Mouse (Mus musculus) MEL (cell line): ENCODE results near the gene Abcg2. TPM values are rescaled to one million over a fixed set of nuclear protein-coding genes. Genes with fewer than 3 reads are reported as not detected.
"Not testable (repeated sequence)": the region's sequence is repeated elsewhere in the genome, so short reads cannot be mapped to it uniquely, and the experiment has no call there.

Source experiments
- DNase-seq: peaks from one replicate; pipeline ENCODE4 v3.0.0; 2011; ENCODE audit warnings: low read depth, low spot score
- H3K27ac ChIP-seq: 2 replicates; pipeline ENCODE4 v1.5.1; 2012; ENCODE audit warnings: low read depth, mild to moderate bottlenecking, control low read depth, low read length, moderate library complexity; ENCODE audit not compliant: control insufficient read depth
- H3K27me3 ChIP-seq, 2 experiments: fragments of 150-350 bp in 1 of 2; sonication (generic) in 1 of 2; 2 replicates each; pipeline ENCODE4 v1.6.1; 2012; ENCODE audit warnings: low read length in 2 of 2, mild to moderate bottlenecking in 2 of 2, improper control_type of control experiment in 1 of 2, moderate library complexity in 1 of 2; ENCODE audit not compliant: insufficient read depth in 2 of 2, control insufficient read depth in 1 of 2
- H3K36me3 ChIP-seq, 2 experiments: 2 replicates each; pipeline ENCODE4 v1.6.1; 2012 to 2014; ENCODE audit warnings: low read length in 2 of 2, improper control_type of control experiment in 1 of 2, inconsistent platforms in 1 of 2, mild to moderate bottlenecking in 1 of 2; ENCODE audit not compliant: insufficient read depth in 2 of 2, control insufficient read depth in 1 of 2
- H3K4me1 ChIP-seq, 2 experiments: fragments of 150-350 bp in 1 of 2; sonication (generic) in 1 of 2; 2 replicates each; pipeline ENCODE4 v1.6.1; 2012; ENCODE audit warnings: low read length in 2 of 2, improper control_type of control experiment in 1 of 2, mild to moderate bottlenecking in 1 of 2; ENCODE audit not compliant: insufficient read depth in 2 of 2, control insufficient read depth in 1 of 2
- H3K4me3 ChIP-seq, 2 experiments: fragments of 150-350 bp in 1 of 2; sonication (generic) in 1 of 2; 2 replicates each; pipeline ENCODE4 v1.5.1; 2012; ENCODE audit warnings: low read depth in 2 of 2, low read length in 2 of 2, mild to moderate bottlenecking in 2 of 2, moderate library complexity in 2 of 2, control low read depth in 1 of 2, improper control_type of control experiment in 1 of 2; ENCODE audit not compliant: control insufficient read depth in 1 of 2, insufficient read depth in 1 of 2
- H3K79me2 ChIP-seq: 2 replicates; pipeline ENCODE4 v1.6.1; 2012; ENCODE audit warnings: mild to moderate bottlenecking, low read length, moderate library complexity; ENCODE audit not compliant: control insufficient read depth, poor library complexity, insufficient read depth
- H3K9ac ChIP-seq: 2 replicates; pipeline ENCODE4 v1.6.1; 2012; ENCODE audit warnings: low read depth, mild to moderate bottlenecking, control low read depth, low read length, moderate library complexity; ENCODE audit not compliant: control insufficient read depth, poor library complexity, severe bottlenecking
- H3K9me3 ChIP-seq: fragments of 150-350 bp; sonication (generic); replicated peaks from 2 replicates; pipeline ENCODE4 v1.6.1; 2012; ENCODE audit warnings: mild to moderate bottlenecking, low read length, improper control_type of control experiment, moderate library complexity; ENCODE audit not compliant: insufficient read depth
- ETS1 ChIP-seq: IDR thresholded peaks from 2 replicates; pipeline ENCODE4 v1.6.1; 2012; ENCODE audit warnings: low read depth, mild to moderate bottlenecking, inconsistent platforms, low read length, improper control_type of control experiment, moderate library complexity
- MAFK ChIP-seq: IDR thresholded peaks from 2 replicates; pipeline ENCODE4 v1.6.1; 2011; ENCODE audit warnings: low read depth, mild to moderate bottlenecking, low read length, improper control_type of control experiment, borderline replicate concordance
- MEF2A ChIP-seq: IDR thresholded peaks from 2 replicates; pipeline ENCODE4 v1.6.1; 2014; ENCODE audit warnings: low read depth, mild to moderate bottlenecking, inconsistent platforms, low read length, improper control_type of control experiment; ENCODE audit not compliant: poor library complexity, insufficient replicate concordance, severe bottlenecking; ENCODE audit errors: extremely low read depth
- ZNF384 ChIP-seq: IDR thresholded peaks from 2 replicates; pipeline ENCODE4 v1.6.1; 2012; ENCODE audit warnings: low read depth, mild to moderate bottlenecking, inconsistent platforms, low read length, improper control_type of control experiment
- polyA plus RNA-seq, 2 experiments: library from polyadenylated mRNA; stranded (reverse) in 1 of 2; unstranded in 1 of 2; fragments of >175 nt in 1 of 2; fragments of >200 nt in 1 of 2; gene quantifications; 2 replicates each; pipeline versions ENCODE4 v1.2.1 to v1.2.4; 2012; ENCODE audit warnings: low replicate concordance in 2 of 2, low read depth in 1 of 2; ENCODE audit not compliant: insufficient read length in 2 of 2, insufficient read depth in 1 of 2, missing spikeins in 1 of 2
- total RNA-seq: library from RNA; depleted of rRNA; stranded (reverse); fragments of 300-350 nt; gene quantifications from 2 replicates; pipeline ENCODE4 v1.2.3, GENCODE M21; 2012

Abcg2 gene
- total and polyA plus RNA-seq, 3 experiments = 14.4 to 20.9 TPM; not detected in 1

DNA sequence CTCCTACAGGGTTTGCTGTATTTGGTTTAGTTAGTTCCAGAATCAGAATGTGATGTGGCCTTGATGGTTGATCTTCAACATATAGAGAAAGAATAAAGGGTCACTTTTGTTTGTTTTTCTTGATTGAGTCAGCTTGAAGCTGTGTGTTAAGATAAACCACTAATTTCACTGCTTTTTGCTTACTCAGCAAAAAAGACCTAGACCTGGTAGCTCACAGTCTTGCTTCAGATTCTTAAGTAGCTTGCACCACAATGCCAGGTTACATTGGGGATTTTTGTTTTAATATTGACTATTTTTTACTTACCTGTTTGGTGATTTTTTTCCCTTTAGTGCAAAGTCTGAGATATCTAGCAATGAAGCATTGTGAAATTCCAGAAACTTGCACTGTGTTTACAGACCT is 30.5 kb upstream of the Abcg2 start:
- not testable (repeated sequence) for H3K4me3 ChIP-seq, H3K79me2 ChIP-seq, H3K36me3 ChIP-seq, H3K9me3 ChIP-seq, H3K27ac ChIP-seq, H3K27me3 ChIP-seq, H3K4me1 ChIP-seq, H3K9ac ChIP-seq, DNase-seq
- peak; percentile 86 for TF ChIP-seq MAFK

DNA sequence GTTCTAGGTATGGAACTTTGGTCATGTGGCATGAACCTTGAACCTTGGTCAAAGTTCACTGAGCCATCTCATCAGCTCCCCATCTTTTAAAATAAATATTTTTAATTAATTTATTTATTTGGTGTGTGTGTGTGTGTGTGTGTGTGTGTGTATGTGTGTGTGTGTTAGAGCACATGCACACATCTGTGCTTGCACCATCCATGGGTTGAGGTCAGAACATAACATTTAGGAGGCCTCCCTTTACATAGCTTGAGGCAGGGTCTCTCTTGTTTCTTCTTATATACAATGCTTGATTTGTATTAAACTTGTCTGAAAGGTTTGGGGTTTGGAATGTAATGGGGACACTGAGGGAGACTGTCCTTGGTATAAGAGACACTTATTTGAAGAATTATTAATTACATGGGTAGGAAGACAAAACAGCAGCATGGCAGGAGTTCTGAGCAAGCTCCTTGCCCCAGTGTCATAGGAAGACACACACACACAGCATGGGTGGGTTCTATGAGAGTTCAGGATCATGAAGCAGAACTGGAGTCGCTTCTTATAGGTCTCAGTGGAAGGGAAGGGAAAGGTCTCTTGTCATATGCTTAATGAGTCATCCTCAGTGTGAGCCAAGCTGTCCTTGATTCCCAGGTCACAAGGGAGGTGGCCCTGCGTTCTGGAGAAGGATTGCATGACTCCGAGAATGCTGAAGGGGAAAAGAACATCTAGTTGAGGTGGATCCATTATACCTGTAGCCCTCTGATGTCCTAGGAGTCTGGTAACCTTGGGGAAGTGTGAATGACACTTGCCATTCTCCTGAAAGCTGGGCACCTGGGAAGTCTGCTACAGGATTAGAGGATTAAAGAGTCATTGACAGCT is 9.9 kb downstream of the Abcg2 start:
- H3K36me3 ChIP-seq, H3K27ac ChIP-seq, H3K27me3 ChIP-seq, DNase-seq, H3K9ac ChIP-seq, H3K9me3 ChIP-seq, H3K79me2 ChIP-seq, H3K4me1 ChIP-seq, H3K4me3 ChIP-seq: not testable (repeated sequence)

DNA sequence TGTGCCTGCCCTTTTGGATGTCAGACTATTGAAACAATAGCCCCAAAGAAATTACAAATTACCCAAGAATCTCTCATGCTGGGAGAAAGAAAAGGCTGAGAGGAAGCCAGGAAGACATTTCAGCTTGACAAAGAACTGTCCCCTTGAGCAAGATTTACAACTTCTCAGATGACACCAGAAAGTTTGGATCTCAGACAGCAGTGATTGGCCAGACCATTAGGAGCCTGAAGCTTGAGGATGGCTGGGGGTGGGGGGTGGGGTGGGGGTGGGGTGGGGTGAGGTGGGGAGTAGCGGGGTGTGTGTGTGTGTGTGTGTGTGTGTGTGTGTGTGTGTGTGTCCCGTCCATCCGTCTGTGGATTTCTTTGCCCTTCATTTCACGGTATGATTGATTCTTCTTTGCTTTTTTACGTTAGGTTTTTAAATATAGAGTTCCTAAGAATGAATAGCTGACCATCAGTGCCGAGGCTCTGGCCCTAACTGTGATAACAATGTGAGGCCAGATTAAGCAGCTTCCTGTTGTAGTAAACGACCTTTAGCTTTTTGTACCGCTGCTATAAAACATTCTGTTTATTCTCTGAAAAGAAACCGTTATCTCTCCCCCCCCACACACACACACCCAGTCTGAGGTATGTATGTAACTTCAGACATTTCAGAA is 11.4 kb downstream of the Abcg2 start:
- not testable (repeated sequence) for DNase-seq, H3K79me2 ChIP-seq, H3K27ac ChIP-seq, H3K27me3 ChIP-seq, H3K4me1 ChIP-seq, H3K36me3 ChIP-seq, H3K9me3 ChIP-seq
- H3K9ac ChIP-seq = peak overlapping the region; percentile 3
- peak overlapping the region; percentile 47 to 88 for H3K4me3 ChIP-seq

DNA sequence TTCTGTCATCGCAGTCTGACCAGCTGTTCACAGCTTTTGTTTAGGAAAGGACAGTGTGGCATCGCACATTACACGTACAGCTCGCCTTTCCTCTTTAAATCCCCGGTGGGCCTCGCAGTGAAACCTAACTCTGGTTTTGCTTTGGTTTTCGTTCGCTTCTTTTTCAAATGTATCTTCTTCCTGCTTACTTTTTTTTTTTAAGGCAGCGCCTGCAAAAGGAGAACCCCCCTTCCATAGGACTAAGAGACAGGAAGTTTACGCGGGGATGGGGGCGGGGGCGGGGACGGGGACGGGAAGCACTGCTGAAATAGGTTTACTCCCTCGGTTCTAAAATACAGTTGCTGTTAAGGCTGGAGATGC is 12.0 kb downstream of the Abcg2 start:
- TF ChIP-seq ETS1 (0 out of 2 replicates have a peak, but pooled peaks have one; percentile 12), MEF2A (no peak), ZNF384 (peak; percentile 65)
- Histone ChIP-seq H3K36me3 (0 out of 4 replicates have a peak, but pooled peaks cover 0 to 2% of the 10 kb centered on the region in 2 experiments), H3K9ac (peak overlapping the region; percentile 3), H3K27ac (no peak overlapping the region), H3K27me3 (no peaks in the 10 kb centered on the region), H3K9me3 (no peaks in the 10 kb centered on the region), H3K79me2 (no peaks in the 10 kb centered on the region), H3K4me3 (peak overlapping the region; percentile 47 to 88), H3K4me1 (peaks cover 0 to 2% of the 10 kb centered on the region in 2 experiments; a peak in 1 of 4 replicates)
- DNase-seq = peak; percentile 57

DNA sequence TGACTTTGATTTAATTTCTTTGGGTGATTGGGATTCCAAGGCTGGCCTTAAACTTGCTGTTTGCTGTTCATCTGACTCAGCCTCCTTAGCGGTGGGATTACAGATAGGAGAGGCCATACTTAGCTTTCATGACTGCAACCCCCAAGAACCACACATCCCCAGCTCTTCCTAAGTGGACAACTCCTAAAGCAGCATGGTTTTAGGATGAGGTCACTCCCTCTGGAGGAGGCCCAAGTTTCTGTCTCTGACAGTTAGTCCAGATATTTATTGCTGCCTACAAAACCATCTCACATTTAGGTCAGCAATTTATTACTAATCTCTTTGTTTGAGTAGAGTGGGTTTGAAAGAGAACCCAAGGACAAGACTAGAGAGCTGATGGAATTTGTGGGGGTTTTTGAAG is 17.8 kb downstream of the Abcg2 start:
- not testable (repeated sequence) for H3K79me2 ChIP-seq, H3K9me3 ChIP-seq, H3K4me3 ChIP-seq, H3K36me3 ChIP-seq, H3K4me1 ChIP-seq, H3K27me3 ChIP-seq, H3K27ac ChIP-seq, DNase-seq, H3K9ac ChIP-seq

DNA sequence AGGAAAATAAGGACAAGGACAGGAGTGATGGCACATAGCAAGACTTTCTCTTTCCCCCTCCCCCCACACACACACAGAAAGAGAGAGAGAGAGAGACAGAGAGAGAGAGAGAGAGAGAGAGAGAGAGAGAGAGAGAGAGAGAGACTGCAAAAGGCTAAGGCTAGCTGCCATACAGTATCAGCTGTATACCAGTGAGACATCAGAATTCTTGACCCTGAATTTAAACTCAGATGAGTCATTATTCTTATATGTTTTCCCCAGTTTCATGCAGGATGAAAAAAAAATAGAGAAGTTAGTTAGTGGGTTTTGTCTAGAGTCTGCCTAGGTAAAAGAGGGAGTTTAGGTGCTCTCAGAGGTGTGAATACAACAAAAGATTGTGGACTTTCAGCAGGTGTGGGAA is 18.7 kb downstream of the Abcg2 start:
- not testable (repeated sequence) for H3K4me1 ChIP-seq, H3K9ac ChIP-seq, DNase-seq

More for the DNA sequence above, 18.7 kb downstream of the Abcg2 start:
- H3K36me3 ChIP-seq, H3K27ac ChIP-seq, H3K9me3 ChIP-seq, H3K79me2 ChIP-seq, H3K4me3 ChIP-seq, H3K27me3 ChIP-seq: not testable (repeated sequence)
